Mouse (Mus musculus) spleen, postnatal 14 days (tissue): ENCODE measurements around the gene Rxra.
A peak's percentile ranks its signal among the peaks of the same experiment; 100 is the strongest.

Experiments
- DNase-seq, 2 experiments: peaks; one replicate each; pipeline ENCODE4 v3.0.0; 2021 to 2022; ENCODE audit warnings: low spot score in 2 of 2

Gene Rxra

GRCm38 (mm10) chr2:27762920-27763780 is 86.9 kb downstream of the Rxra start:
- DNase-seq: no peak

- no peak for DNase-seq
Measured at GRCm38 (mm10) chr2:27764256-27764936, 88.2 kb downstream of the Rxra start.

GRCm38 (mm10) chr2:27764937-27765319 is 88.7 kb downstream of the Rxra start:
- peak; percentile 52 to 73 for DNase-seq

GRCm38 (mm10) chr2:27767773-27768172 is 91.5 kb downstream of the Rxra start:
- no peak for DNase-seq

- DNase-seq: no peak
Measured at GRCm38 (mm10) chr2:27769701-27770100, 93.5 kb downstream of the Rxra start.

GRCm38 (mm10) chr2:27770205-27770604 is 94.0 kb downstream of the Rxra start:
- DNase-seq: peak in 1 of 2 experiments; percentile 28

GRCm38 (mm10) chr2:27771936-27772335 is 95.7 kb downstream of the Rxra start:
- peak; percentile 42 to 53 for DNase-seq

GRCm38 (mm10) chr2:27772841-27773388 is 96.7 kb downstream of the Rxra start:
- no peak for DNase-seq

- no peak for DNase-seq
Measured at GRCm38 (mm10) chr2:27773980-27774730, 97.9 kb downstream of the Rxra start.

- DNase-seq: no peak
Measured at GRCm38 (mm10) chr2:27775006-27775405, 98.8 kb downstream of the Rxra start.

- DNase-seq: no peak
Measured at GRCm38 (mm10) chr2:27775625-27776024, 99.4 kb downstream of the Rxra start.

GRCm38 (mm10) chr2:27777756-27778155 is 101.5 kb downstream of the Rxra start:
- no peak for DNase-seq

GRCm38 (mm10) chr2:27778289-27778688 is 102.0 kb downstream of the Rxra start:
- no peak for DNase-seq

GRCm38 (mm10) chr2:27779291-27779866 is 103.1 kb downstream of the Rxra start:
- no peak for DNase-seq

GRCm38 (mm10) chr2:27780162-27780561 is 103.9 kb downstream of the Rxra start:
- no peak for DNase-seq

- no peak for DNase-seq
Measured at GRCm38 (mm10) chr2:27785363-27785762, 109.1 kb downstream of the Rxra start.

GRCm38 (mm10) chr2:27785973-27786417 is 109.8 kb downstream of the Rxra start:
- no peak for DNase-seq

GRCm38 (mm10) chr2:27791571-27791970 is 115.3 kb downstream of the Rxra start:
- no peak for DNase-seq

GRCm38 (mm10) chr2:27799018-27799417 is 122.8 kb downstream of the Rxra start:
- DNase-seq: no peak

GRCm38 (mm10) chr2:27801041-27801440 is 124.8 kb downstream of the Rxra start:
- DNase-seq: no peak

GRCm38 (mm10) chr2:27802493-27802892 is 126.3 kb downstream of the Rxra start:
- no peak for DNase-seq

- no peak for DNase-seq
Measured at GRCm38 (mm10) chr2:27806691-27807090, 130.5 kb downstream of the Rxra start.
